Mouse (Mus musculus) cerebellum, adult 11-12 months (tissue): Measurements from ENCODE around the gene Fat2.

ENCODE experiments used
- DNase-seq: peaks from one replicate; pipeline ENCODE4 v3.0.0; 2022

The Fat2 gene

GRCm38 (mm10) chr11:55329868-55330772 is 6.2 kb downstream of the Fat2 start:
- peak; percentile 42 for DNase-seq

- peak; percentile 89 for DNase-seq
Measured at GRCm38 (mm10) chr11:55327558-55328409, 8.6 kb downstream of the Fat2 start.

GRCm38 (mm10) chr11:55327111-55327510 is 9.3 kb downstream of the Fat2 start:
- DNase-seq = peak; percentile 56

GRCm38 (mm10) chr11:55326211-55326610 is 10.2 kb downstream of the Fat2 start:
- DNase-seq = peak; percentile 55

- peak; percentile 91 for DNase-seq
Measured at GRCm38 (mm10) chr11:55323854-55324253, 12.5 kb downstream of the Fat2 start.

GRCm38 (mm10) chr11:55320990-55321389 is 15.4 kb downstream of the Fat2 start:
- DNase-seq = no peak

GRCm38 (mm10) chr11:55315966-55316365 is 20.4 kb downstream of the Fat2 start:
- DNase-seq = no peak

GRCm38 (mm10) chr11:55314704-55315047 is 21.7 kb downstream of the Fat2 start:
- DNase-seq = no peak

GRCm38 (mm10) chr11:55313768-55314703 is 22.3 kb downstream of the Fat2 start:
- no peak for DNase-seq

- DNase-seq = no peak
Measured at GRCm38 (mm10) chr11:55302350-55302749, 34.0 kb downstream of the Fat2 start.

GRCm38 (mm10) chr11:55293179-55293578 is 43.2 kb downstream of the Fat2 start:
- DNase-seq = no peak

GRCm38 (mm10) chr11:55291901-55292300 is 44.5 kb downstream of the Fat2 start:
- no peak for DNase-seq

GRCm38 (mm10) chr11:55289851-55290391 is 46.4 kb downstream of the Fat2 start:
- DNase-seq = no peak

- peak; percentile 94 for DNase-seq
Measured at GRCm38 (mm10) chr11:55274756-55275155, 61.6 kb downstream of the Fat2 start.

- DNase-seq = no peak
Measured at GRCm38 (mm10) chr11:55268580-55268979, 67.8 kb downstream of the Fat2 start.

- DNase-seq = peak; percentile 57
Measured at GRCm38 (mm10) chr11:55265647-55266046, 70.7 kb downstream of the Fat2 start.

GRCm38 (mm10) chr11:55264318-55264717 is 72.0 kb downstream of the Fat2 start:
- peak; percentile 57 for DNase-seq

GRCm38 (mm10) chr11:55262000-55262399 is 74.4 kb downstream of the Fat2 start:
- DNase-seq = peak; percentile 98

GRCm38 (mm10) chr11:55261105-55261504 is 75.3 kb downstream of the Fat2 start:
- DNase-seq = peak; percentile 64

- peak; percentile 32 for DNase-seq
Measured at GRCm38 (mm10) chr11:55253391-55253790, 83.0 kb downstream of the Fat2 start.

GRCm38 (mm10) chr11:55250527-55250926 is 85.8 kb downstream of the Fat2 start:
- no peak for DNase-seq

- peak; percentile 79 for DNase-seq
Measured at GRCm38 (mm10) chr11:55240556-55240955, 95.8 kb downstream of the Fat2 start.
